Mouse (Mus musculus): ENCODE data around the gene Hcn1.

Gene Hcn1

DNA sequence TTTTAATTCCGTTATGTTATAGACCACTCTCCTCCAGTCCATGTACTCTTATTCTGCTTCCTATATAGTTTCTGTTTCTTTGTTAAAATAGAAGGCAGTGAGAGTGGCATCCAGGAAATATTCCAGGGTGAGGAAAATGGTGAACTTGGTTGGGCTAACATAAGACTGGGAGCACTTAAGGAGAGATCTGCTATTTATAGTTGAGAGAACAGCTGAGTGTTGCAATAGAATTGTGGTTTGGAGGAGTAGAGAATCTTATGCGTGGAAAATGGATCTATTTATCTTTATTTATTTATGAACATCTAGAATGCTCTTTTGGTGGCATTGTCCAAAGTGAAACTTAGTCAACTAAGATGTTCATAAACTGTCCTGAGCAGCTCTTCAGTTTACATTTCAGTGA, 104.4 kb downstream of the Hcn1 start:
- no peak for DNase-seq

- DNase-seq: no peak
These were observed 105.0 kb downstream of the Hcn1 start for GRCm38 (mm10) chr13:117706986-117707738.

DNA sequence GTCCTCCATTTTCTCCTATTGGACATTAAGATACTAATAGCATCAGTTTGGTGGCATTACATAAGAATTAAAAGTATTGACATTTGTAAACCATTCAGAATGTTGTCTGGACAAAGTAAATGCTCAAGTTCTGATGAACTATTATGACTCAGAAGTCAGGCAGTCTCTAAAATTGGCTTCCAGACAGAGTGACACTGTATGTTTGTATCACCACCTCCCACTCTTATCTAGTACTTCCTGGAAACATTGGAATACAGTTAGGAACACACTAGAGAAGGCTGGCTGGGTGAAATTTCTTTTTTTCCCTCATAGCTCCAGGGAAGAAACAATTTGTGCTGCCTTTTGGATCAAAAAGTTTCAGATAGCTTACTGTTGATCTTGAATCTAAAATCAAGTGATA, 108.7 kb downstream of the Hcn1 start:
- DNase-seq: no peak

GRCm38 (mm10) chr13:117722090-117722489, 120.0 kb downstream of the Hcn1 start:
- no peak for DNase-seq

DNA sequence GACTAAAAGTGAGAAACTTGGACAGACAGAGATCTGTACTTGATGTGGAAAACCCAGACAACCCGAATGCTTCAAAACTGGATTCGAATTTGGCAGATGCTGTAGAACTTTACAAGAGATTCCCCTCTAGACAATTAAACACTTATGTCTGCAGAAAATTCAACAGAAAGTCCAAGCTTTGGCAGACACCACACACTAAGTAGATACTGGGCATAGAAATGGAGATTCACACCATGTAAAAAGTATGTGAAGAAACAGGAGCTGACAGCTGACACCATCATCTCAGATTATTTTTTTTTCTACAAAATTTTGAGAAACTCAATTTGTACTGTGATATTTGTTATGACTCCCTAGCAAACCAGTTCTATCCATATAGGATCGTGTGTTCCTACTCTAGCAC, 122.0 kb downstream of the Hcn1 start:
- DNase-seq: no peak

DNA sequence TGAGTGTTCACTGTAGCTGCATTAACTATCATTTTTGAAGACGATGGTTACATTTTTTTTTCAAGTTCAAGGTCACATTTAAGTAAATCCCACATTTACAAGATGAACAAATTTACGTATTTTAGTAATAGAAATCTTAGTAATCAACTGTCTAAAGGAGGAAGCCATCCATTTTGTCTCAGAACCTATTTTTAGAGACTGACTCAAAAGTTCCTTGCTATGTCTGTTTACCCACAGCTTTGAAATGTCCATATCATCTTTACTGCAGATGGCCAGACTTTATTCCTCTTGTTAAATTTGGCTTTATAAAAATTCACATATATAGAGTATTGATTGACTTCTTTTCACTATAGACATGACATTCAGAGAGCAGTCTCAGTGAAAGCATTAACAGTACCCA, 126.3 kb downstream of the Hcn1 start:
- DNase-seq: no peak

DNA sequence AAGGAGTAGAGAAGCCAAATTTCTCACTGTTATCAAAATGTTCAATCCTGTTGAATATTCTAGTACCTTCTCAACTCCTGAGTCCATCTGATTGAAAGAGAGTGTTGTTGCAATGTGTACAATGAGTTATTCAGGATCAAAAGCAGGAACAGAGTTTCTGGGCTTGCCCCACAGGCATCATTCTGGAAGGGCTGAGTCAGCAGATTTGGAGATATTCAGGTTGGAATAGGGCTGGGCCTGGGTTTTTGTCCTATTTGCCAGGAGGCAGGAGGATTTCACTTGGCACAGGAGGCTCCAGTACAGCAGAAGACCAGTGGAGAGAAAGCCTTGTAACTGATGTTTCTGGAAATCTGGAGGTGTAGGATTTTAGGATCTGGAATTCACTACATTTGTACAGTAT, 130.6 kb downstream of the Hcn1 start:
- no peak for DNase-seq

DNA sequence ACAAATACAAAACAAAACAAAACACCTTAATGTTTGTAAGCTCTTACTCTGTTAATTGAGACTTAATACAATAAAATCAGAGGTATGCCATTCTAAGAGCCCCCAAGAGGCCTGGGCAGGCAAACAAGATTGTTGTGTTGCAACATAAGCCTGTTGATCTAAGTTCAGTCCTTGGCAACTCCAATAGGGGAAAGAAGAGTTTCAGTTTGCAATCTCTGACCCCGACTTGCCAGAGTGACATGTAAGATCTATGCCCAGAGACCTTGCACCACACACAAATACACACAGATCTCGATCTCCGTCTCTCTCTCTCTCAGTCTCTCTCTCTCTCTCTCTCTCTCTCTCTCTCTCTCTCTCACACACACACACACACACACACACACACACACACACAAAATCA, 142.3 kb downstream of the Hcn1 start:
- no peak for DNase-seq

GRCm38 (mm10) chr13:117745173-117745572, 143.1 kb downstream of the Hcn1 start:
- no peak for DNase-seq

DNA sequence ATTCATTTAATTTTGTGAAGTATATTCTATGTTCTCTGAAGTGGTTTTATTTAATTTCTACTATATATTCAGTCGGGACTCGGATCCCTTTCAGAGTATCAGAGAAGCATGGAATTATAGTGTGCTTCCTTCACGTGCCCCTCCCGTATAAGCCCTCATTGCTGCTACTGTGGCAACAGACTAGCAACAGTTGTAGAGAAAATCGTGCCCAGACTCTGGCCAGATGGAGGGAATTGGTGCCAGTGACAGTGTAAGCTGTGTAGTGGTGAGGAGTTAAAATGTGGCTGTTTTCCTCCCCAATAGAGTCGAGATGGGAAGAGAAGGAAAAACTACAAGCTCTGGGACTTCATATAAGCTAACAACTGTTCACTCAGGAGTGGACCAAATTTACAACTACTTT, 163.4 kb downstream of the Hcn1 start:
- no peak for DNase-seq

DNA sequence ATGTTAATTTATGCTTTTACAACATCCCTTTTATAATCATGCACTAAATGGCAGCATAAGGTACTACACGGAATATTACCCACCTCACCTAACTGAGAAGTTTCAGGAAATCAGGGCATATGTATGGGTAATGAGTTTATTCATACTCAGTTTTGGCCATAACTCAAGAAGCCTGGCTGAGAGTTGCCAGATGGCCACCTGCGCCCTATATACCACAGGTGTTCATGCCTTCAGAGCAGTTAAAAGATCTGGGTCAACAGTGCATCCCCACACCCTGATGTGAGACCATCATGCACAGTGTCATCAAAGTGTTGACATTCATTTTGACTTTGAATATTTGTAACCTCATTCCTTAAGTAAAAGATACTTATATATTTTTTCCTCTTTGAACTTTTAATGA, 183.3 kb downstream of the Hcn1 start:
- DNase-seq: peak; percentile 30

GRCm38 (mm10) chr13:117792861-117793260, 190.7 kb downstream of the Hcn1 start:
- DNase-seq: no peak

DNA sequence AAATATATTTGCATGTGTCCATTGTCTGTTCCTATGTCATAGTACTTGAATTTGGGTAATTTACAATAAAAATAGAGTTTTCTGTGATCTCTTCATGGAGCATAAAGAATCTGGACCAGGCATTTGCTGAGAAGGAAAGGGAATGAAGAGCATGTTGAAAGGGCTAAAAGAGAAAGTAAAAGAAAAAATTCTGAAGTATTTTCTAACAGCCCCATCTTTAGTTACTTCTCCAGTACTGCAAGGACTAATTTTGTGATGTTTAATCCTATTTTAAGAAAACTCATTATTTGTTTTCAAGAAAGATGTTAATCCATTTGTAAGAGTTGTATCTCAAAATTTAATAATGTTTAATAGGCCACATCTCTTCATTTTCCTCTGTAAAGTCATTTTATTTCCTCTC, 198.9 kb downstream of the Hcn1 start:
- no peak for DNase-seq

GRCm38 (mm10) chr13:117827628-117828027, 225.5 kb downstream of the Hcn1 start:
- DNase-seq: no peak

DNA sequence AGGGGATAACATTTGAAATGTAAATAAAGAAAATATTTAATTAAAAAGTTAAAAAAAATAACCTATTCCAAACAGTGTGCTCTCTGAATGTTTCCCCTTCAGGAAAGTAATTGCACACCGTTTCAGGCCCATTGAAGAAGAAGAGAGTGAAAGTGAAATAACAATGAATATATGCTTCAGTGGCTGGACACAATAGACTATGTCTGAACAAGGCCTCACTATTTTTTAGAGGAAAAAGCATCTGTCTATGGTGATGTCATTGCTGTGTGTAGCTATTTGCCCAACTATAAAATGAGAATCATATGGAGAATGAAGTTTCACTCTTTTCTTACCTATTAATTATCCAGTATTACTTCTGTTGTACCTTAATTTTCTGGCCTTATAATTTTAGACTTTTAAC, 234.5 kb downstream of the Hcn1 start:
- no peak for DNase-seq

- DNase-seq: no peak
These were observed 236.1 kb downstream of the Hcn1 start for GRCm38 (mm10) chr13:117838264-117838663.

DNA sequence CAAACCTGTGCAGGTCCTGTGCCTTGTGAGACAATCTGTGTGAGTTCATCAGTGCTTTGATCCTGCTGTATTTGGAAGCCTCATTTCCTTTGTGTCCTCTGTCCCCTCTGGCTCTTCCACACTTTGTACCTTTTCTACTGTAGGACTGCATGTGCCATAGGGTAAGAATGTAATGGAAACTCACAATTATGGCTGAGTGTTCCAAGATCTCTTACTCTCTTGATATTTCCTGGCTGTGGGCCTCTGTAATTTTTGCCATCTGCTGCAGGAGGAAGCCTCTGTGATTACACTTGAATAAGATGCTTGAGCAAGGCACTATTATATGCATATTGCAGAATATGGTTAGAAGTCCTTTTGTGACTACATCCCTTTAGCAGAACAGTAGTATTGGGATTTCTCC, 240.2 kb downstream of the Hcn1 start:
- no peak for DNase-seq

GRCm38 (mm10) chr13:117847290-117847689, 245.2 kb downstream of the Hcn1 start:
- no peak for DNase-seq

DNA sequence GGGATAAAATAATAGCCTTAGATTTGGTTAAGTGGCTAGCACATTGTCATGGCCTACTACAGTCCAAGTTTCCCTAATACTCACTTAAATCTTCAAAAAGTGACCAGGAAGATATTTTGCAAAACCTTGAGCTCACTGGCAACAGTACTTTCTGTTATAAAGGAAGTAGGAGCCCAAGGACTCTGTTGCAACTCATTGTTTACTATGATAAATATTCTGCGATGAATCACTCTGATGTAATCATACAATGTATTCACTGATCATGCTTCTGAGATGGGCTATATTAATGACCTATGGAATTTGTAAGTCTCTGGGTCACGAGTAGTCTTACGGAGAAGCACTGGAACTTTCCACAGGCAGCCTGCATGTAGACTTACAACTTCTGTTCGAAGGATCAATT, 246.6 kb downstream of the Hcn1 start:
- no peak for DNase-seq

- DNase-seq: no peak
These were observed 250.0 kb downstream of the Hcn1 start for GRCm38 (mm10) chr13:117851954-117852710.

DNA sequence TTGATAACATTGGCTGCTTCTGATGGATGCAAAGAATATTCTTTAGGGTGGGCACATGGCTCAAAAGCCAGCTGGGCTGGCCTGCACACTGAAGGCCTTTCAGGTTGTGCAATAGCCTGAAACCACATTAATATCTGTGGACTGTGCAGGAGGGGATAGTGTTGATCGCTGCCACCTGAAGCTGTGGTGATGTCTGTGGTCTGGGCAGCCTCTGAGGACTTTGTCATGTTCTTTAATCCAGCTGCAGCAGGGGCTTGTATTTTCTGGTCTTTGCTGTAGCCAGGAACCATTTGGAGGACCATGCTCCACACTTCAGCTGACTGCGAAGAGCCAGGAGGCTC, 250.6 kb downstream of the Hcn1 start:
- no peak for DNase-seq

GRCm38 (mm10) chr13:117858416-117858815, 256.3 kb downstream of the Hcn1 start:
- no peak for DNase-seq

- DNase-seq: no peak
These were observed 275.7 kb downstream of the Hcn1 start for GRCm38 (mm10) chr13:117877787-117878186.

- no peak for DNase-seq
These were observed 278.5 kb downstream of the Hcn1 start for GRCm38 (mm10) chr13:117880471-117881225.
